Mouse (Mus musculus): ENCODE data around the gene Exoc3l4.

DNA sequence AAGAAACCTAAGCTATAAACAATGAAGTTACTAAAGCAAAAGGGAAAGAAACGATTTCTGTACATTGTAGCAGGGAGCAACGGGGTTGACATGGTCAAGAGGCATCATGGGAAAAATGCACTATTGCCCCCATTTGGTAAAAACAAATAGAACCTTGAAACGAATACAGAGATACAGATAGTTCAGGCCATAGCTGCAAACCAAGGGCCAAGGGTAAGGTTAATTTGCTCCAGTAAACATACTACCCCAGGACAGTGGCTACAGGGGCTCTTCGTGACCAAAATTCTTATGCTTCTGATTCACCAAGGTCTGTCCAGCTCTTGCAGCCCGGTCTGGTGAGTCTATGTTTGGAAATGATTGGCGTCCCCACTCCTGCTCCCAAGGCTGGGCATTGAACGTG, 46.8 kb downstream of the Exoc3l4 start:
- TF ChIP-seq CTCF (IDR thresholded peaks at IDR 0.05; ENCODE audit: low read depth) (no peak), EP300 (optimal IDR thresholded peaks at IDR 0.05) (no peak)

Measured in stomach, postnatal 0 days (tissue).